Mouse (Mus musculus): ENCODE results near the gene Zfp661. TPM values are rescaled to one million over a fixed set of nuclear protein-coding genes. Genes with fewer than 3 reads are reported as not detected.
A peak's percentile ranks its signal among the peaks of the same experiment; 100 is the strongest.
"Not testable (repeated sequence)": the region's sequence is repeated elsewhere in the genome, so short reads cannot be mapped to it uniquely, and the experiment has no call there.

Gene Zfp661
- total RNA-seq (2017) = 1.3 to 2.9 TPM (median 2.2 TPM) in 3 replicates

DNA sequence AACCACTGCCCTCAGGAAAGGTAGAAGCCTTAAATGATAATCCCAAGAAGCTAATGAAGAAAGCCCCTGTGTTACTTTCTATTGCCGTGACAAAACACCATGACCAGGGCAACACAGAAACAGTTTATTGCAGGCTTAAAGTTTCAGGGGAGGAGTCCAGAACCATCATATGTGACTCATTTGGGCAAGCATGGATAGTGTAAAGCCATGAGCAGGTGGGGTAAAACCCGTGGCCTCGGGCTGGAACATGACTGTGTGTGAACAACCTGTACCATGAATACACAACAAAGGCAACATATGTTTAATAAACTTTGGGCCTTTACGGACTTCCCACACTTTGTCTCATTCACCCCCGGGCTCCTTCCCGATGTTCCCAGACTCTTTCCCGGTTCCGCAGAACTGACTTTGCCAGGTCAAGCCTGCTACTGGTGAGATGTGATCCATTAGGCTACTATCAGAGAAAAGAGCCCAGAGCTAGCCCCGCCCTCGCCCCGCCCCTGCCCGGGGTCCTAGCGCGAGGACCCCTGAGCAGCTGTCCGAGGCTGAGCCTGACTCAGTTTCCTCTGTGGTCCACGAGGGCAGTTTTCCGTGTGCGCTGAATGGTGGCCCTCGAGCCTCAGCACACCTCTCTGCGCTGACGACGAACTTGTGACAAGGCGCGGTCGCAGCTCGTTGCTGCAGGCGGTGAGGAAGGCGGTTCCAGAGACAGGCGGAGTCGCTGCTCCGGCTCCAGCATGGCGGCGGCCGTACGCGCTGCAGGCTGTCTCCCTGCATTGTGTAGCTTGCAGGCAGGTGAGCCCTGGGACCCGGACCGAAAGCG is at the start of gene Zfp661, which contains the start of gene Mrps5:
Gene Zfp661 (minus strand): TSS at position 401 of the 820 bp plus-strand sequence.
Gene Mrps5 (plus strand): TSS at position 529 of the 820 bp plus-strand sequence.
- peak; percentile 64 for ATAC-seq (replicated peaks; ENCODE audit: insufficient number of reproducible peaks, low FRiP score, low TSS enrichment, poor library complexity, severe bottlenecking)

DNA sequence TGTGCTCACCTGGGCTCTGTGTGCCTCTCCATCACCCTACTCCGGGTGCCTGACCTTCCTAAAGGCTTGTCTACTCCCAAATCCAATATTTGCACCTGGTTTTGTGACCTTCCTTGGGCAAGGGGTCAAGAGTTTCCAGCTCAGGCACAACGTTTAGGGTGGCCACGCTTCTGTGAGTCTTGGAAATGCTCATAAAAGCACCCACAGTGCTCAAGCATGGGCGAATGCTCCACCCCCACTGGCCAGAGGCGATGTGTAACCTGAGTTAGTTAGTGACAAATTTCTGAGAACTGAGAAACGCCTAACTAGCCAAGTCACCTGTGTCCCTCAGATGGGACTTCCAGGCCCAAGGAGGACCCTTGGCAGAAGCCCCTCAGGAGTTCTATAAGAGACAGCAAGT is 48.7 kb upstream of the Zfp661 start:
- ATAC-seq (replicated peaks; ENCODE audit: insufficient number of reproducible peaks, low FRiP score, low TSS enrichment, poor library complexity, severe bottlenecking) = no peak

DNA sequence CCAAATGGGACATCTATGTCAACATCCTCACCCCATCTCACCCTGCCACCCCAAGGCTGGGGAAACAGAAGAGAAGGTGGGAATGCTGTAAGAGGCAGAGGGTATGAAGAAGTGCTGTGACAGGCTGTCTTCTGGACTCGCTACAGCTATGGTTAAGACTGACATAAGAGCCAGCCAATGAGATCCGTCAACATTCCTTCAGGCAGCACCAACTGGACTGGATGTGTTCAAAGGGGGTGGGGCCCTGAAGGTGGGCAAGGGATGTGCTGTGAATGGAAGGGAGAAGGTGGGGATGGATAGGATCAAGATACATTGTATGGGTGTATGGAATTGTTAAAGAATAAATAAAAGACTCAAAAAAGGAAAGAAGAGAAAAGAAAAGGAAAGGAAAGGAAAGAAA is 45.7 kb upstream of the Zfp661 start:
- ATAC-seq (replicated peaks; ENCODE audit: insufficient number of reproducible peaks, low FRiP score, low TSS enrichment, poor library complexity, severe bottlenecking) = no peak

DNA sequence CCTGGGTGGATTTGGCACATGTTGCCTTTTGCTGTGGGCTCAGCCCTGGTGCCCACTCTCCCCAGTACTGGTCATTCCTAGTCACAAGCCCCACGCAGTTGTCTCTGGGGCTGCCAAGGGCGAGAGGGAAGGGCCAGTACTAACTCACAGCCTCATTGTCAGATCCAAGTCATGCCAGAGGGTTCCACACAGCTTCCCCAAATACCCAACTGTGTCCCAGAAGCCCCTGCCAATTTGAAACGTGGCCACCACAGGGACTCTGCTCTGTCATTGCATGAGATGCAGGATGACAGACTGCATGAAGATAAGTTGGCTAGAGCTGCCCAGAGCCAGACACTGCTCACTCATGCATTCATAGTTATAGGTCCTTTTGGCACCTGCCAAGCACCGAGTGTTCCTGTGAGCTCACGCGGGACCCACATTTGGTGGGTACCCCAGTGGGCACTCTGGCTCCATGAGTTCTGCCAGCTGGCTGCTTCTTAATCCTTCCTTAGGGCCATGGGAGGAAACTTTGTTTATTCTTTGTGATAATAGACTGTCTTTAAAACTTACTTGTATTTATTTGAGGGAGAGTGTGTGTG is 41.2 kb upstream of the Zfp661 start:
- ATAC-seq (replicated peaks; ENCODE audit: insufficient number of reproducible peaks, low FRiP score, low TSS enrichment, poor library complexity, severe bottlenecking) = no peak

DNA sequence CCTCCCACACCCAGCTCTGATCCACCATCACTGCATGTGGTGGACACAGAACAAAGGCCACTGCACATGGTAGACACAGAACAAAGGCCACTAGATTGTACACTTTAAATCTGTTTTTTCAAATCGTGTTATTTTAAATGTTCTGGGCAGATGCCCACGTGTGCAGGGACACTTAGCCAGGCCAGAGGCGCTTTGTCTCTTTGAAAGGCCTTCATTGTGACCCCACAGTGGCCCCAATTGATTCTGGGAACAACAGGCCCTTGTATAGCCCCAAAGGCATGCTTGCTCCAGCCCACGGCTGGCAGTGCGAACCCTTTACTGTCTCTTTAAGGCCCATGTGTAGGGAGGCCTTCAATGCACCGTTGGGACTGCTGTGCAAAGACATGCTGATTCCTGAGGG is 40.5 kb upstream of the Zfp661 start:
- ATAC-seq (replicated peaks; ENCODE audit: insufficient number of reproducible peaks, low FRiP score, low TSS enrichment, poor library complexity, severe bottlenecking) = no peak

DNA sequence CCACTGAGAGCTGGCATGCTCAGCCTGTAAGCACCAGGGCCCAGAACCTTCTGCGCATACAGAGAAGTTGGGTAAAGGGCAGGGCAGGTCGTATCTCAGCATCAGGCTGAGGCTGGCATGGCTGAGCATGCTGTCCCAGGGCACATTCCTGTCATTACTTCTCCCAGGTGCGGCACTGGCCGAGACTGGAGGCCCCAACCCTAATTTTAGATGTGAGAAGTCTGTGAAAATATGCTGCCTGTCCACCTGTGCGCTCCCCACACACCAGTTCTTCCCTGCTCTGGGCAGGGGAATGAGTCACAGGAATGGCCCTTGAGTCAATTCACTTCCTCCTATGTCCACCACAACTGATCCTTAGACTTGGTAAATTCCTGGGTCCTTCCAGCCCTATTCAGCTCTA is 38.8 kb upstream of the Zfp661 start:
- no peak for ATAC-seq (replicated peaks; ENCODE audit: insufficient number of reproducible peaks, low FRiP score, low TSS enrichment, poor library complexity, severe bottlenecking)

DNA sequence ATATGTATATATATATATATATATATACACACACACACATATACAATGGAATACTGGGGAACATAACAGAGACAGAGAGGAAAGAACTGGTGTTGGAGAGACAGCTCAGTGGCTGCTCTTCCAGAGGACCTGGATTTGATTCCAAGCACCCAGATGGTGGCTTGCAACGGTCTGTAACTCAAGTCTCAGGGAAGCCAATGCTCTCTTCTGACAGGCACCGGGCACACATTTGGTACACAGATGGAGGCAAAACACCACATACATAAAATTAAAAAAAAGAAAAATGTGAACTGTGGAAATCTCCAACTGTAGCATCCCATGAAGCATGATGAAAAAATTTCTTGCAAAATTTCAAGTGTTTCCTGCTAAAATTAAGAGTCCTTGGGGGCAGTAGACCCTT is 37.9 kb upstream of the Zfp661 start:
- no peak for ATAC-seq (replicated peaks; ENCODE audit: insufficient number of reproducible peaks, low FRiP score, low TSS enrichment, poor library complexity, severe bottlenecking)

DNA sequence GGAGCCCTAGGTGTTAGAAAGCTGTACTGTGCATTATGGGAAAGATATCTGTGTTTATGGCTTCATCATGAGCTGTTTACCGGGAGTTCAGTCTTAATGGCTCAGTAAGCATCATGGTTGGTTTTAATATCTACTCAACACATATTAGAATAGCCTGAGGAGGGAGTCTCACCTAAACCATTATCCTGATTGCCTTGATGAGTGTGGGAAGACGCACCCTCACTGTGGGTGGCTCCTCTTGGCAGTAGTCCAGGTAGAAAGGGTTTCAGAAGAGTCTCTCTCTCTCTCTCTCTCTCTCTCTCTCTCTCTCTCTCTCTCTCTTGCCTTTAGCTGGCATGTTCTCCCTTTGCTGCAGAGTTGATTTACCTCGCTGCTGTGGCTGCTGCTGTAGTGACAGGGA is 35.2 kb upstream of the Zfp661 start:
- no peak for ATAC-seq (replicated peaks; ENCODE audit: insufficient number of reproducible peaks, low FRiP score, low TSS enrichment, poor library complexity, severe bottlenecking)

DNA sequence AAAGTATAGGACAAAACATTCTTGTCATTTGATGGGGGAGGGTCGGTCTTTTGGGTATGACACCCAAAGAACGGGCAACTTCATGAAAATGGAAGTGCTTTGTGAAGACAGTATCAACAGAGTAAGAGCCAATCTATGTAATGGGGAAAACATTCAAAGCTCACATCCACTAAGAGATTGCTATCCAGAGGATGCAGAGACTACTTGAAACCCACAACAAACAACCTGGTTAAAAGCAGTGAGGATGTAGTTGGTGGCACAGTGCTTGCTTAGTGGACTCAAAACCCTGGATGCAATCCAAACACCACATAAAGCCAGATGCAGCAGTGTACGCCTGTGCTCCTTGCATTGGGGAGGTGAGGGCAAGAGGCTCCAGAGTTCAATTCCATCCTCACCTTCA is 32.4 kb upstream of the Zfp661 start:
- no peak for ATAC-seq (replicated peaks; ENCODE audit: insufficient number of reproducible peaks, low FRiP score, low TSS enrichment, poor library complexity, severe bottlenecking)

DNA sequence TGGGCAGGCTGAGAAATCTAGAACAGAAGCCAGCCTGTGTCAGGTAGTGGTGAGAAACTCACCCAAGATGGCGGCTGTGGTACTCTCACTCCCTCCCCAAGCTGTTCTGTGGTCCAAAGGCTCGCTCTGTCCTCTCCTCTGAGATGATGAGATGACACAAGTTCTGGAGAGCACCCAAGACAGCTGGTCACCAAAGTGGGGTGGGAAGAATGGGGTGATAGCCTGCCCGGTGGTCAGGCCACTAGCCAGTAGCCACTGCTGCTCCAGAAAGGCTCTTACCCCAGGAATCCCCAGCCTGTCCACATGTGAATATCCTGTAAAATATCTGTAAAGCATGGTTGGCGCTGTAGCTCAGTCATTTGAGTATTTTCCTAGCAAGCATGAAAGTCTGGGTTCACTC is 25.4 kb upstream of the Zfp661 start:
- no peak for ATAC-seq (replicated peaks; ENCODE audit: insufficient number of reproducible peaks, low FRiP score, low TSS enrichment, poor library complexity, severe bottlenecking)

DNA sequence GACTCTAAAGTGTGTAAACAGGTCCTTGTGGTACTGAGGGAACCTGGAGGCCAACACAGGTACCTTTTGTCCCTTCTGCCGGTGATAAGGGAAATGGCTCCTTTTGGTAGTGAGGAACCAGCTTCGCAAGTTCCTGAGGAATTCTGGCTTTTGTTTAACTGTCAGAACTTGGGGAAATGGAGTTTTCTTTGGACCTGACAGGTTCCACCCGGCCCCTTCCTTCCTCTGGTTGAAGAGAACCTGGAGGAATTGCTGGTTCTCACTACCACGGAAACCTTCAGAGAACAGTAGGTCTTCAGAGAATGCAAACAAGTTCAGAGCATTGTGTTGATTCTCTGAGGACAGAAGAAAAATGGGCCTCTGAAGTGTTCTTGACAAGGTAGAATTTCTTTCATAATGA is 24.5 kb upstream of the Zfp661 start:
- no peak for ATAC-seq (replicated peaks; ENCODE audit: insufficient number of reproducible peaks, low FRiP score, low TSS enrichment, poor library complexity, severe bottlenecking)

DNA sequence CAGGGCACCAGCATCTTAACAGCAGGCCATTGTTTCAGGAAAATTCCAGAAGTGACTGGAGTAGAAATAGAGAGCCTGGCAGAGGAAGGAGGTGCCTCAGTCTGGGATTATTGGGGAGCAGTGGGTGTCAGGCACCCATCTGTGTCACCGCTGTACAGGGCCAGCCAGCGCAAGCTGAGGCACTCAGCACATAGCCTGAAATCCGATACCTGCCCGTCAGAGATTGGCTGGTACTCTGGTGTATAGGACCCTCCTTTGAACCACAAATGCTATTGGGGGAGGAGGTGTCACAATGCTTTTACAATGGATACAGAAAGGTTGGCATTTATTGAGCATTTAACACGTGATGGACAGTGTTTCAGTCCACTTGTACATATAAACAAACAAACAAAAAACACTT is 22.1 kb upstream of the Zfp661 start:
- ATAC-seq (replicated peaks; ENCODE audit: insufficient number of reproducible peaks, low FRiP score, low TSS enrichment, poor library complexity, severe bottlenecking) = no peak

DNA sequence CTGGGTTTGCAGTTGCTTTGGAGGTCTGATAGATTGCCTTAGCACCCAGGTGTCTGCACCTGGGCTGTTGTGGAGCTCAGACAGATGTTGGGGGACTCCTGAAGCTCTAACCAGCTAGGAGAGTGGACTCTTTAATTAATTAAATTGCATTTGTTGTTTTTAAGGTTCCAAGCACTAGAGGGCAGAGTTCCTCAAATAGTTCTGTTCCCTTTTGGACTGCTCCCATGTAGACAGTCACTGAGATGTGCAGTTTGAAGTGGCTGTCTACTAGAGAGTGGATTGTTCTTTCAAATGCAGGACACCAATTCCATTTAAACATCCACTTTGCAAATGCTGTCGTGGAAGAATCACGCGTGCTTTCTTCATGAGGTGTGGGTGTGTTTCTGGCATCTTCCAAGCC is 21.3 kb upstream of the Zfp661 start:
- no peak for ATAC-seq (replicated peaks; ENCODE audit: insufficient number of reproducible peaks, low FRiP score, low TSS enrichment, poor library complexity, severe bottlenecking)

DNA sequence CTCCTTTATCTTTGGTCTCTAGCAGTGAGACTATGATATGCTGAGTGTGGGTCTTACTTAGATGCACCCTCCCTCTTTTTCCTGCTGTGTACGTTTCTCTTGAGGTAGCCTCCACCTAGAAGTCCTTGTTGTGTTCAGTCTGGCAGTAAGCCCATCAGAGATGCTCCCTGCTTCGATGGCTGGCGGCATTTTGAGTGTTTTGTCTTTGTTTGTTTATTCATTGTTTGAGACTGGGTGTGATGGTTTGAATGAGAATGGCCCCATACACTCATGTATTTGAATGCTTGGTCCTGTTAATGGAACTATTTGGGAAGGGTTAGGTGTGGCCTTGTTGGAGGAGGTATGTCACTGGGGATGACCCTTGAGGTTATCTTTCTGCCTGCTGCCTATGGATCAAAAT is 18.3 kb upstream of the Zfp661 start:
- no peak for ATAC-seq (replicated peaks; ENCODE audit: insufficient number of reproducible peaks, low FRiP score, low TSS enrichment, poor library complexity, severe bottlenecking)

DNA sequence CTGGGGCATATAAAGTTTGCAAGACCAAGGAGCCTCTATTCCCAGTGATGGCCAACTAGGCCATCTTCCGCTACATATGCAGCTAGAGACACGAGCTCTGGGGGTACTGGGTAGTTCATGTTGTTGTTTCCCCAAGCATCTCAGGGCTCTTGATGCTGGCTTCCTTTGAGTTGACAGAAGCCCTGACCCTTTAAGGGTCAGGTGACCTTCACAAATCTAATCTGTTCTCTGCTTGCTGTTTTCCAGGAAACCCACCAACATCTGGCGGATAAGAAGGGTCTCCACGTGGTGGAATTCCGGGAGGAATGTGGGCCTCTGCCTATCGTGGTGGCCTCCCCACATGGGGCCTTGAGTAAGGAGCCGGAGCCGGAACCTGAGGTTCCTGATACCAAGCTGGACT is 16.5 kb upstream of the Zfp661 start:
- not testable (repeated sequence) for ATAC-seq (replicated peaks; ENCODE audit: insufficient number of reproducible peaks, low FRiP score, low TSS enrichment, poor library complexity, severe bottlenecking)

DNA sequence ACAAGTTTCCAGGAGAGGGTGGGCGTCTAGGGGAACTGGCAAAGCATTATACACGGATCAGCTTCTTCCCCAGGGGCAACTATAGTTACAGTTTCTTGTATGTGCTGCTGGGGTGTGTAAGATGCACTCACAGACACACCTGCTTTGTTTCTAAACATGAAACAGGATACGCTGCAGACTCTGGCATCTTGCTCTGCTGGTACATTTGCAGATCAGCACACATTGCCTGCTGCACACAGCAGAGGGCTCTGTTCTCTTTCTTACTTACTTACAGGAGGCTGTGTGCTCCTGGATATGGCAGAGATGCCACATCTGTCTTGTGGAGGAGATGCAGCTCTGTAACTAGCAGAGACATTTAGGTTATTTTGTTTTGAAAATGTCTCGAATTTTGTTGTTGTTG is 3.9 kb upstream of the Zfp661 start:
- ATAC-seq (replicated peaks; ENCODE audit: insufficient number of reproducible peaks, low FRiP score, low TSS enrichment, poor library complexity, severe bottlenecking) = no peak

DNA sequence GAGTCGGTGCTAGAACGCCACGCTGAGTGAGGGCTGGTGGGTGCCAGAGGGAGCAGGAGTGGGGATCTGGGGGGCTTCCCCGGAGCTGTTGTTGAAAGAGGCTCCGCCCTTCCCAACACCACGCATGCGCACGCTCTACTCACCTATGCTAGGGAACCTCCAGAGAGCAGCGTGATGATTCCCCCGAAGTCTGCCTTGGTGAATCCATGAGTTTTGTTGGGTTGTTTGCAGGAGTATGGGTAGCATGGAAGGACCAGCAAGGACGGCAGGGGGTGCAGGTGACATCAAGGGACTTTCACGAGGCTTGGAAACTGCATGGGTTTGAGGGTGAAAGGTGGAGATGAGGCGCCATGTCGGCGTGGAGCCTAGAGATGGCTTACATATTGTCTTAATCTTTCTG is 3.3 kb upstream of the Zfp661 start:
- no peak for ATAC-seq (replicated peaks; ENCODE audit: insufficient number of reproducible peaks, low FRiP score, low TSS enrichment, poor library complexity, severe bottlenecking)

DNA sequence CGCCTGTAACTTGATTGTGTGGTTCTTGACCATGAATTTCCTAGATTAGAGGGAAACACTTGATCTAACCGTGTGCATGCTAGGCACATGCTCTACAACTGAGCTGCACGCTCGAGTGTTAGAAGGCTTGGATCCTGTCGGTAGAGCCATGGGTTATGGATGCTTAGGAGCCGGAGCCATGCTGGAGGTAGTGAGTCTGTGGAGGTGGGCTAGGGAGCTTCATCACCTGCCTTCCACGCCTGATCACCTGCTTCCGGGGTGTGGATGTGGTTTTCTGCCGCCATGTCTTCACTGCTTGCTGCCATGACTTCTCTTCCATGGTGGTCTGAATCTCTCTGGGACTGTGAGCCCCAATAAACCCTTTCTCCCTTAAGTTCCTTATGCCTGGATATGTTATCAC is 2.0 kb upstream of the Zfp661 start:
- ATAC-seq (replicated peaks; ENCODE audit: insufficient number of reproducible peaks, low FRiP score, low TSS enrichment, poor library complexity, severe bottlenecking) = no peak

DNA sequence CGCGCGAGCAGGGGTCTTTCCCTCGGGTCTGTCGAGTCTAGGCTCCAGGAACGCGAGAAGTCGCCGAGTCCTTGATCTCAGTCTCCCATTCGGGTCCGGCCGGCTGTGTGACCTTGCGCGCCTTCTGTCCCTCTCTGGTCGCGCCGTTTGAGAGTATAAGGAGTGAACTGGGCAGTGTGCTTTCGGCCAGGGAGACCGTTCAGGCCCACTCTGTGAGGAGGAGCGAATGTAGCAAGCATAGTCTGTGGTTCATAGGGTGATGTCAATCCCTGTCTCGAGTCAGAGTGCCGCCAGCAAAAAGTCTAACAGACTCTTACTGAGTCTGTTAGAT is 585 bp upstream of the Zfp661 start:
- ATAC-seq (replicated peaks; ENCODE audit: insufficient number of reproducible peaks, low FRiP score, low TSS enrichment, poor library complexity, severe bottlenecking) = no peak

DNA sequence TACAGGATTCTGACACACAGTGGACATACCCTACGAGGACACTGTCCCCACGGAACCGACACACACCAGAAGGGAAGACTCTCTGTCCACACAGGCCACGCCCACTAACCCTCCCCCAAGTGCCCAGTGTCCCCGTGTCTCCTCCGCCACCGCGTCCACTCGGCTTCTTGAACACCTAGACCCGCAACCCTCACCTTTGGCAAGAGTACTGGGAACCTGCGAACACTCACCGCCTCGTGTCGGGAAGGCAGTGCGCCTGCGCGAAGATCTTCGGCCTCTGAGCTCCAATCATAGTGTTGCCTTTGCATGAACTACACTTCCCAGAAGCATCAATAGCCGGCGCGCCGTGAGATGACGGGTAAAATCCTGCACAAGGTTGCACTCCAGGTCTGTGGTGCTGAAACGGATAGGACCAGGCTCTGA is 2.4 kb downstream of the Zfp661 start:
- ATAC-seq (replicated peaks; ENCODE audit: insufficient number of reproducible peaks, low FRiP score, low TSS enrichment, poor library complexity, severe bottlenecking) = peak; percentile 92

DNA sequence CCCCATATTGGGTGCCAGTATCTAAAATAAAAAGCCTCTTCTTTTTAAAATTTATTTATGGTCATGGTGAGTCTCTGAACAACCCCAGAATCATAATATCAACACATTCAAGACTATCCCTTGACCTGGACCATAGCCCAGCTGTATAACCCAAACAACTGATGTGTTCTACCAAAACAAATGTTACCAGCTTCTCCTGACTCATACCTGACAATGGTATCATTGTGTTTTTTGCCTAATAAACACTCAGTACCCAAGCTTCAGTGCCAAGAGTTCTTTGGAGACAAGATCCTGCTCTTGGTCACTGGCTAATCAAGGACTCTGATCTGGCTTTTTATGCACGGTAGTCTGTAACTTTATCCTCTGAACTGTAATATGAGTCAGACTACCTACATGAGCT is 13.6 kb downstream of the Zfp661 start:
- no peak for ATAC-seq (replicated peaks; ENCODE audit: insufficient number of reproducible peaks, low FRiP score, low TSS enrichment, poor library complexity, severe bottlenecking)

Measured in monocyte, adult 5-6 weeks (primary cell).